Mouse (Mus musculus): Measurements from ENCODE around the gene Gm45837. TPM values are rescaled to one million over a fixed set of nuclear protein-coding genes. Genes with fewer than 3 reads are reported as not detected.

Gene Gm45837
- polyA plus RNA-seq, 1 experiment: not detected

- H3K4me1 ChIP-seq (ENCODE audit: control insufficient read depth, insufficient read depth, low read length): peaks cover 4% of the 10 kb centered on the region; the same call in 1 of the 2 replicates
- H3K27ac ChIP-seq (ENCODE audit: control insufficient read depth, insufficient read depth, low read depth, low read length): no peak overlapping the region; the same call in 1 of the 2 replicates
- H3K4me3 ChIP-seq (ENCODE audit: control insufficient read depth, low read depth, low read length): no peak overlapping the region
- no peaks in the 10 kb centered on the region for H3K27me3 ChIP-seq (ENCODE audit: control insufficient read depth, insufficient read depth, low read length)
- no peaks in the 10 kb centered on the region for H3K36me3 ChIP-seq (ENCODE audit: control insufficient read depth, insufficient read depth, low read length)
- no peak for TF ChIP-seq POLR2A (IDR thresholded peaks at IDR 0.05; ENCODE audit: control insufficient read depth, low read depth, low read length)
- no peak for TF ChIP-seq CTCF (IDR thresholded peaks at IDR 0.05; ENCODE audit: control insufficient read depth, insufficient read depth, insufficient replicate concordance, low read depth, low read length)
Measured at GRCm38 (mm10) chr7:101391909-101392479, 18.7 kb upstream of the Gm45837 start.

GRCm38 (mm10) chr7:101393015-101393414, 17.7 kb upstream of the Gm45837 start:
- TF ChIP-seq POLR2A (IDR thresholded peaks at IDR 0.05; ENCODE audit: control insufficient read depth, low read depth, low read length): no peak
- H3K27ac ChIP-seq (ENCODE audit: control insufficient read depth, insufficient read depth, low read depth, low read length): peak overlapping the region; percentile 63
- H3K4me1 ChIP-seq (ENCODE audit: control insufficient read depth, insufficient read depth, low read length): peaks cover 4% of the 10 kb centered on the region; the same call in 1 of the 2 replicates
- H3K4me3 ChIP-seq (ENCODE audit: control insufficient read depth, low read depth, low read length): no peak overlapping the region
- H3K27me3 ChIP-seq (ENCODE audit: control insufficient read depth, insufficient read depth, low read length): no peaks in the 10 kb centered on the region
- H3K36me3 ChIP-seq (ENCODE audit: control insufficient read depth, insufficient read depth, low read length): no peaks in the 10 kb centered on the region

DNA sequence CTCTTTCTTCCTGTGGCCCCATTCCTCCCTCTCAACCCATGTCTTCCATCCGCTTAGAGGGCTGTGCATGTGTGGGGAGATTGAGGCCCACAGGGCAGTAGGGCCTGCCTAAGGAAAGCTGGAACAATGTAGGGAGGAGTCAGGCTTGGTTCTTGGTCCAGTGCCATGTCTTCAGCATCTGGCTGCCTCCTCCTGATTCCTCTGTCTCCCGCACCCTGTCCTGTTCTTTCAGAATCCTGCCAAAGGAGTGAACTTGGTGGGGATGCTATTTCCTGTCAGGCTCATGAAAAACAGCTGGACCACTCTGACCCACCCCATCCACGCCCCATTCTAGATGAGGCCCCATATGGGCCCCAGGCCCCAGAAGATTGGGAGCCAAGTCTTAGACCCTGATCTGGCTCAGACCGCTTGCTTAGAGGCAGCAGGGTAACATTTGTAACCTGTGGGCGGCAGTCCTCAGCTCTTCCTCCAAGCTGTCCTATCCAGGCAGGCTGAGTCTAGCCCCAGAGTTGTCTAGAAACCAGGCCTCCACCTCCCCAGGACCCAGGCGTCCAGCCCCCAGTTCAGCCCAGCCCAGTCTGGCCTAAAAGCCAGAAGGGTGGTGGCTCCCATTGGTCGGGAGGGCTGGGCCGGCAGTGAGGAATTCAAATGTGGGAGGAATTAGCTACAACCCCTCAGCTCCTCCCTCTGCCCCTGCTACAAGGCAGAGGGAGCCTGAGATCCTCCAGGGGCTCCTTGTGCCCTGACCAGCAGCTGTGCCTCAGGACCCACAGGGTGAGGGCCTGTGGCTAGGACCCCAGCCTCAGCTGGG, 16.8 kb upstream of the Gm45837 start:
- TF ChIP-seq CTCF (IDR thresholded peaks at IDR 0.05; ENCODE audit: control insufficient read depth, insufficient read depth, insufficient replicate concordance, low read depth, low read length) (no peak), POLR2A (IDR thresholded peaks at IDR 0.05; ENCODE audit: control insufficient read depth, low read depth, low read length) (0 out of 2 replicates have a peak, but pooled peaks have one; percentile 22)
- Histone ChIP-seq H3K36me3 (ENCODE audit: control insufficient read depth, insufficient read depth, low read length) (no peaks in the 10 kb centered on the region), H3K27ac (ENCODE audit: control insufficient read depth, insufficient read depth, low read depth, low read length) (peak overlapping the region; percentile 67), H3K4me1 (ENCODE audit: control insufficient read depth, insufficient read depth, low read length) (peaks cover 4% of the 10 kb centered on the region; the same call in 1 of the 2 replicates), H3K4me3 (ENCODE audit: control insufficient read depth, low read depth, low read length) (no peak overlapping the region; the same call in 1 of the 2 replicates), H3K27me3 (ENCODE audit: control insufficient read depth, insufficient read depth, low read length) (no peaks in the 10 kb centered on the region)

DNA sequence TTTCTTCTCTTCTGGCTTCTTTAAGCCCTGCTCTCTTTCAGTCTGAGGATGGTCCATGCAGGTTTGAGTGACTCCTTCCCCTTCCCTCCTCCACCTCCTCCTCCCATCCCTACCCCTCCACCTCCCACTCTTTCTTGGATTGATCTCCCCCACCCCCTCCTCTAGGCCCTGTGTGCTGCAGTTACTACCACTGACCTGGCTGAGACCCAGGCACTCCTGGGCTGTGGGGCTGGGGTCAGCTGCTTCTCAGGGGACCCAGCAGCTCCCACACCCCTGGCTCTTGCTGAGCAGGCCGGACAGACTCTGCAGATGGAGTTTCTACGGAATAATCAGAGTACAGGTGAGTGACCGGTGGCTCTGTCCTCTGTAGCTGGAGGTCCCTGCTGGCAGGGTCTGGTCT, 16.1 kb upstream of the Gm45837 start:
- no peak overlapping the region; the same call in 1 of the 2 replicates for H3K4me3 ChIP-seq (ENCODE audit: control insufficient read depth, low read depth, low read length)
- no peak overlapping the region for H3K27ac ChIP-seq (ENCODE audit: control insufficient read depth, insufficient read depth, low read depth, low read length)
- no peak for TF ChIP-seq CTCF (IDR thresholded peaks at IDR 0.05; ENCODE audit: control insufficient read depth, insufficient read depth, insufficient replicate concordance, low read depth, low read length)

DNA sequence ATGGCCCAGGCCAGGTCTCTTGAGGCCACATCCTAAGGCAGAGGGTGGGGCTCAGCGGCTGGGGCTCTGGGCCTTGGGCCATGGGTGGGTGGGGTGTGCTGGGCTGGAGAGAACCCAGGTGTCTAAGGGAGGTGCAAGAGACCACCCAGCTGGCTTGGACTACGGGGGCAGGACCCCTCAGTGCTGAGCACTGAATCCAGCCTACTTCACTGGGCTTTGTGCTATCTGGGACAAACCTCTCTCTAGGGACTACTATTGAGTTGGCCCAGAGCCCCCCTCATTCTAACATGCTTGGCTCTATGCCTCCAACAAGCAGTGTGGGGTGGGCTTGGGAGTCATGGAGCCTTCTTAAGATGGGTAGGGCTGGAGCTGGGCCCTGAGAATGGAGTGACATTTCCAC, 15.2 kb upstream of the Gm45837 start:
- H3K27me3 ChIP-seq (ENCODE audit: control insufficient read depth, insufficient read depth, low read length): no peaks in the 10 kb centered on the region
- H3K27ac ChIP-seq (ENCODE audit: control insufficient read depth, insufficient read depth, low read depth, low read length): no peak overlapping the region
- H3K4me3 ChIP-seq (ENCODE audit: control insufficient read depth, low read depth, low read length): no peak overlapping the region
- no peaks in the 10 kb centered on the region for H3K36me3 ChIP-seq (ENCODE audit: control insufficient read depth, insufficient read depth, low read length)
- H3K4me1 ChIP-seq (ENCODE audit: control insufficient read depth, insufficient read depth, low read length): peaks cover 4% of the 10 kb centered on the region; the same call in 1 of the 2 replicates
- TF ChIP-seq POLR2A (IDR thresholded peaks at IDR 0.05; ENCODE audit: control insufficient read depth, low read depth, low read length): no peak
- no peak for TF ChIP-seq CTCF (IDR thresholded peaks at IDR 0.05; ENCODE audit: control insufficient read depth, insufficient read depth, insufficient replicate concordance, low read depth, low read length)

More for the DNA sequence above, 16.1 kb upstream of the Gm45837 start:
- Histone ChIP-seq H3K27me3 (ENCODE audit: control insufficient read depth, insufficient read depth, low read length) (no peaks in the 10 kb centered on the region), H3K4me1 (ENCODE audit: control insufficient read depth, insufficient read depth, low read length) (peaks cover 4% of the 10 kb centered on the region; the same call in 1 of the 2 replicates), H3K36me3 (ENCODE audit: control insufficient read depth, insufficient read depth, low read length) (no peaks in the 10 kb centered on the region)

DNA sequence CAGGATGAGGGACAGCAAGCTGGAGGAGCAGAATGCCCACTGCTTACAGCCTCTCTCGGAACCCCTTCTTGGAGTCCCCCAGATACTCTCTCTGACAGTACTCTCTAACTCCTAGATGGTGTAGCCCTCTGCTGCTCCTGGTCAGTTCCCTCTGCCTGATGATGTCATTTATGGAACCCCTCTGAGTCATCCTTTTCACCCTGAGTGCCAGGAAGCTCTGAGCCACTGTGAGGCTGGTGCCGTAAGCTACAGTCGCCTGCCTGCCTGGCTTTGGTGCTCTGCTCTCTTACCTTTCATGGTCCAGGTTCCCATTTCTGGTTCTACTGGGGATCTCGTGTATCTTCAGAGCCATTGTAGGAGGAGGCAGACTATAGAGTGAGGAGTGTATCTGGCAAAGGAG, 13.5 kb upstream of the Gm45837 start:
- Histone ChIP-seq H3K27me3 (ENCODE audit: control insufficient read depth, insufficient read depth, low read length) (no peaks in the 10 kb centered on the region), H3K4me1 (ENCODE audit: control insufficient read depth, insufficient read depth, low read length) (peaks cover 4% of the 10 kb centered on the region; the same call in 1 of the 2 replicates), H3K4me3 (ENCODE audit: control insufficient read depth, low read depth, low read length) (no peak overlapping the region), H3K27ac (ENCODE audit: control insufficient read depth, insufficient read depth, low read depth, low read length) (no peak overlapping the region), H3K36me3 (ENCODE audit: control insufficient read depth, insufficient read depth, low read length) (no peaks in the 10 kb centered on the region)
- TF ChIP-seq POLR2A (IDR thresholded peaks at IDR 0.05; ENCODE audit: control insufficient read depth, low read depth, low read length) (no peak), CTCF (IDR thresholded peaks at IDR 0.05; ENCODE audit: control insufficient read depth, insufficient read depth, insufficient replicate concordance, low read depth, low read length) (no peak)

DNA sequence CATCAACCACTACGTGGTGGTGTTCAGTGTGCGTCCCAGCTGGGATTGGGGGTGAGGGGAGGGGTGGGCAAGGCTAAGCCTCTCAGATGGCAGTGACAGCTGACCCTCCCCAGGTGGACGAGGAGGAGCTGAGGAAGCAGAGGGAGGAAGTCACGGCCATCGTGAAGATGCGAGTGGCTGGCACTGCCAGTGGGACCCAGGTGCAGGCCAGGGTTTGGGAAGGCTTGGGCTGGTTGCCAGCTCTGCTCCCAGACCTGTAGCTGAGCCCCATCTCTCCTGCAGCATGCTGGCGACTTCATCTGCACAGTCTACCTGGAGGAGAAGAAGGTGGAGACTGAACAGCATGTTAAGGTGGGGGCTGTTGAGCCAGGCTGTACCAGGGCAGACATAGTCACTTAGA, 9.2 kb upstream of the Gm45837 start:
- no peak for TF ChIP-seq CTCF (IDR thresholded peaks at IDR 0.05; ENCODE audit: control insufficient read depth, insufficient read depth, insufficient replicate concordance, low read depth, low read length)
- Histone ChIP-seq H3K4me1 (ENCODE audit: control insufficient read depth, insufficient read depth, low read length) (no peaks in the 10 kb centered on the region), H3K27ac (ENCODE audit: control insufficient read depth, insufficient read depth, low read depth, low read length) (no peak overlapping the region), H3K27me3 (ENCODE audit: control insufficient read depth, insufficient read depth, low read length) (no peaks in the 10 kb centered on the region), H3K4me3 (ENCODE audit: control insufficient read depth, low read depth, low read length) (no peak overlapping the region), H3K36me3 (ENCODE audit: control insufficient read depth, insufficient read depth, low read length) (no peaks in the 10 kb centered on the region)

Measured in testis, adult 2 months (tissue).